Mouse (Mus musculus) v-Abl transformed pro-B cells (cell line): ENCODE measurements around the gene Mup4.
"Not testable (repeated sequence)": the region's sequence is repeated elsewhere in the genome, so short reads cannot be mapped to it uniquely, and the experiment has no call there.

Experiments used
- in situ Hi-C, 2 experiments: fragments of 400-800 bp; cut with MboI; formaldehyde crosslinking; loops; one replicate each; pipeline ENCODE4 v1.15.1; 2025; ENCODE audit not compliant: unreplicated experiment in 2 of 2

Mup4 gene

DNA sequence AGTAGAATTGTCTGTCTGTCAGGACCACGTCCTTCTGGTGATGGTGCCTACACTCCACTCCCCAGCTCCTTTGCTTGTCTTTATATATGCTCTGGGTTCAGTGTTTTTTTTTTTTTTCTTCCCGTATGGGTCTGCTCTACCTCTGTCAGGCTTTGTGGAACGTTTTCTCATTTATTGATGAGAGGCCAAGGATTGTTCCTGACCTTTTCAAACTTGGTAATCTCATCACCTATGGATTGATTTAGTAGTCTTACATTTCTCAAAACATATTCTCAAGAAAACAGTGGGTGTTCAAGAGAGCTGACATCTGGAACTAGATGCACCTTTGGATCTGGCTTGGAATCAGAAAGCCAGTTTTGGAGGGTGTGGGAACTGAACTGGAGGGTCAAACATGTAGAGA, at the start of gene Mup4:
Gene Mup4 (minus strand): TSS at position 101 of the 400 bp plus-strand sequence.
- in situ Hi-C loops = no loop called here

DNA sequence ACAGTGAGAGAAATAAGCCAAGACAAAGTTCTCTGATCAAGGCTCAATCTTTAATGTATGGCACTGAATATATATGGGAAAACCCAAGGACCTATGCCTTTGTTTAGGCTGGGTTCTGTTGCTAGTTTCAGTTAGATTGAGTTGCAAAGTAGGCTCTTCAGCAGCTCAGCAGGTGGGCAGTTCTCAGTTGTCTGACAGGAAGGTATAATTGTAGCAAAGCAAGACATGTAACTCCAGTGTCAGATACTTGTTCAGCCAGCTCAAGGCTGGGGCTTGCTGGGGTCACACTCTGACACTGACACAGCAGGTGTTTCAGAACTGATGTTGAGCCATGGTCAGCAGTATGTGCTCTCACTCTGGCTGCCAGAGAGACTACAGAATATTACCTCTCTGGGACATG, 37.4 kb upstream of the Mup4 start:
- in situ Hi-C loops = not testable (repeated sequence)

DNA sequence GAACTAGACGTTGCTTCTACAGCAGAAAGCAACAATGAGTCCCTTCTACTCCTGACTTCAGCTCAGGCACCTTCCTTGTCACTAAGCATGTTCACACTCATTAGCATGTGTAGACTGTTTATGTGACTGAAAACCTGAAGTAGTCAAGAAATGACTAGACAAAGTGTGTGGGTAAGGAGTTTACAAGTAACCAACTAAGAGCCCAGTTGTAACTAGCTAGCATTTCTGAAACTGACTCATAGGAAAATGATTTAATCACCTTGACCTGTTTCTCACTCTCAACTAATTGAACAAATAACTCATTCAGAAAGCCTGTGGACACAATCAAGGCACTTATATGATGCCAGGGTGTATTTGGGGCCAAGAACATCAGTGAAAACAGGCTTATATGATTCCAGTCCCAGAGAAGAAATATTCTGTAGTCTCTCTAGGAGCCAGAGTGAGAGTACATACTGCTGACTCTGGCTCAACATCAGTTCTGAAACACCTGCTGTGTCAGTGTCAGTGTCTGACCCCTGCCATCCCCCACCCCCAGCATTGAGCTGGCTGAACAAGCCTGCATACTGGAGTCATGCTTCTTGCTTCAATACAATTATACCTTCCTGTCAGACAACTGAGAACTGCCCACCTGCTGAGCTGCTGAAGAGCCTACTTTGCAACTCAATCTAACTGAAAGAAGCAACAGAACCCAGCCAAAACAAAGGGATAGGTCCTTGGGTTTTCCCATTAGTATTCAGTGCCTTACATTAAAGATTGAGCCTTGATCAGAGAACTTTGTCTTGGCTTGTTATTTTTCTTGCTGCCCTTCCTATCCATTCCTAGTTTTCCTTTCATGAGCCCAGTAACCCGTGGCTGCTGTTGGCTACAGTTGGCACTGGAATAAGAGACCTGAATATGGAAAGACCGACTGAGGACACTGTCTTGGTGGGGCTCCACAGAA, 3.2 kb upstream of the Mup4 start, which contains the start of gene Mup6:
Gene Mup6 (plus strand): TSS at position 890 of the 940 bp plus-strand sequence.
- in situ Hi-C loops = no loop called here

DNA sequence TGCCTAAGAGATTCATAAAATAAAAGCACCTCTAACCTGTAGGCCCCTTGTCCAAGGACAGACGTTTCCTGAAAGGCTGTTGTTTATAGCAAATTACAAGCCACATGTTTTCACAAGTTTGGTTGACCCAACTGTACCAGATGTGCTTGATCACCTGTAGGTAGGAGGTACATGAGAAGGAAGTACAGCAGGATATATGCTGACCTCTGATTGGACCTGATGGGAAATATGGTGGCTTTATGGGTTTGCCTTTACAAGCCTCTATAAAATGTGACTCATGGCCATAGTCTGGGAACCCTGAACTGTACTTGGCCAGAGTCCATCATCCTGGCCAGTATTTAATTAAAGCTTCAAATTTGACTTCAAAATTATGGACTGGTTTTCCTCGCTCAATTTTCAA, 23.0 kb downstream of the Mup4 start:
- in situ Hi-C loops = no loop called here

DNA sequence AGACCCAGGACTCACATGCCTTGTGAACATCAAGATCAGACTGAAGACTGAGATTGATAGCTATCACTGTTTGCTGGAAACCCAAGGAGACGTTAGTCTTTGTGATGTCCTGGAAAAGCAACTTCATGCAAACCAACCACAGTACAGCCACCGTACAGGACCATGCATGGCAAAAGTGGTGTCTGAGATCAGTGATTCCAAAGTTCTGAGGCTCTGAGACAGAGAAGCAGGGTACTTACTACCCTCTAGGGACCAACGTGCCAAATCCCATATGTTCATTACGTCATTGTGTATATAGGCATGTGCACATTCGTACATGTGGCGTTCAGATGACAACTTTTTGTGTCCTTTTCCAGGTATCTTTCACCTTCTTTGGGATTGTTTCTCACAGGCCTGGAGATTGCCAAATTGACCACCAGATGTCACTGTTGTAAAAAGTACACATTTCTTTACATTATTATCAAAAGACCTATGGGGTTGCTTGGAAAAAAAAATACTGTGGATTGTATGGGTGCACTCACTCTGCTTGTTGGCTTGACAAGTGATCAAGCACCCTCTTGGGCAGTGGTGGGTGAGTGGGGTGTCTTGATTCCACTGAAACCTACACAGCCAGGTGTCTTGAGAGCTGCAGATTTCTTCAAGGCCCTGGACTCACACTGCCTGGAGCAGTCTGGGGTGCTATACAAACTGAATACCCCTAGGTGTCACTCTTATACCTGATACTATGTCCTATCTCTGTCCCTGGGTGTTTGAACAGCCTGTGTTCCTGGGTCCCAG, 27.8 kb downstream of the Mup4 start:
- in situ Hi-C loops = no loop called here

DNA sequence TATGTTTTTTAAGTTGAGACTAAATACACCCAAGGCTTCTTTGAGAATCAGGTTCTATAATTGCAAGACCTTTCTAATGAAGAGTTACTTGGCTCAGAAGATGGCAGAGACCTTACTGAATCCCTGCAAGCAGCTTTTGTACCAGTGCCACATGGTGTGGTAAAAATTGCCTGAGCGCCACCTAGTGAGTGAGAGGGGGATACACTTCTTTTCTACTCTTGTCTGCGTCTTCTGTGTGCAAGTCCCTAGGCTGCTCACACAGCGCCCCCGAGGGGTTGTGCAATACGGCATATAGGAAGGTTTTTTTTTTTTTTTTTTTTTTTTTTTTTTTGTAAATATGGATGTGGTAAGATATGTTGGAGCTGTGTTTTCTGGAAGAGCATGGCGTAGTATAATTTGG, 32.2 kb downstream of the Mup4 start:
- in situ Hi-C loops = loop anchor here (5.0 to 10.0 kb wide), 4 partner anchors 136 to 316 kb away; no protein-coding TSS in a partner anchor

DNA sequence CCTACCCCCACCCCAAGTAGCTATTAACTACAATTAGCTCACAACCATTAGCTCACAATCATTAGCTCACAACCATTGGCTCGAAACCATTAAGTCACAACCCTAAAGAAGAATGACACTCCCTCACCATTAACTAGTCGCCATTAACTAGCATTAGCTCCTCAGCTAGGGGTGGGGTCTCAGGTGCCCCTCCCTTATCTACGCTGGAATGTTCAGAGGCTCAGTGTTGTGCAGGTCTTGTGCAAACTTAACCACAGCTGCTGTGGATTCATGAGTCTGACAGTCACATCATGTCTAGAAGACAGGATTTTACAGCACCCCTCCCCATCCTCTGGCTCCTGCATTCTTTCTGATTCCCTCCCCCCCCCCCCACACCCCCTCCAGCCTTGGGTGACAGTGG, 32.8 kb downstream of the Mup4 start:
- in situ Hi-C loops = loop anchor here (5.0 to 10.0 kb wide), 4 partner anchors 135 to 315 kb away; no protein-coding TSS in a partner anchor

DNA sequence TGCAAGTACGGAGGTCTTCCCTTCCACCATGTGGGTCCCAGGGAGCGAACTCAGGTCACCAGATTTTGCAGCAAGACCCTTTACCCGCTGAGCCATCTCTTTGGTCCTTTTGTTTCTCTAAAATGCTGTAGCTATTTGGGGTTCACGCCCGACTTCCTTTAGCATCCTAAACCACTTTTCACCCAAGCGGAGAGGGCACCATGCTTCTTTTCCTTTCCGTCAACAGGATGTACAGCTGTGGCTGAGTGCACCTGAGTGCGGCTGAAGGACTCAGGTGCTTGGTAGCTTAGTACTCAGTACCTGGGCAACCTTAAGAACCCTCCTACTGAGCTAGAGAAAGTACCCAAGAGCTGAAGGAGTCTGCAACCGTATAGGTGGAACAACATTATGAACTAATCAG, 35.4 kb downstream of the Mup4 start:
- in situ Hi-C loops = loop anchor here (5.0 to 10.0 kb wide), 4 partner anchors 133 to 313 kb away; no protein-coding TSS in a partner anchor

DNA sequence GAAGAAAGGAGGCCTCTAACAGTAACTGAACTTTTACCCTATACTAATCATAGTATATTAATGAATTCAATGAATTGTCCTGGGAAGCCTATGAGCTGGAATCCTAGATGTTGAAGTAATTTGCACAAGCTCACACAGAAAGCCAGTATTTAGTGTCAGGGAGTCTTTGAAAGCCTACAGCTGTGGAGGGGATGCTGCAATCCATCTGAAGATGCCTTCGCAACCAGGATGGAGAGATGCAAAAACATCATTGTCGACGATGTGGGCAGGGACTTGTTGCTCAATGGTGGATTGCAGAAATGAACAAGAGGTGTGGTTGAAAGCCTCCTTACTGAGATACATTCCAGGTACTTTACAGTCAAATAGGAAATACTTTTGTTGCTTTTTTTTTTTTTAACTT, 42.5 kb downstream of the Mup4 start:
- in situ Hi-C loops = no loop called here

DNA sequence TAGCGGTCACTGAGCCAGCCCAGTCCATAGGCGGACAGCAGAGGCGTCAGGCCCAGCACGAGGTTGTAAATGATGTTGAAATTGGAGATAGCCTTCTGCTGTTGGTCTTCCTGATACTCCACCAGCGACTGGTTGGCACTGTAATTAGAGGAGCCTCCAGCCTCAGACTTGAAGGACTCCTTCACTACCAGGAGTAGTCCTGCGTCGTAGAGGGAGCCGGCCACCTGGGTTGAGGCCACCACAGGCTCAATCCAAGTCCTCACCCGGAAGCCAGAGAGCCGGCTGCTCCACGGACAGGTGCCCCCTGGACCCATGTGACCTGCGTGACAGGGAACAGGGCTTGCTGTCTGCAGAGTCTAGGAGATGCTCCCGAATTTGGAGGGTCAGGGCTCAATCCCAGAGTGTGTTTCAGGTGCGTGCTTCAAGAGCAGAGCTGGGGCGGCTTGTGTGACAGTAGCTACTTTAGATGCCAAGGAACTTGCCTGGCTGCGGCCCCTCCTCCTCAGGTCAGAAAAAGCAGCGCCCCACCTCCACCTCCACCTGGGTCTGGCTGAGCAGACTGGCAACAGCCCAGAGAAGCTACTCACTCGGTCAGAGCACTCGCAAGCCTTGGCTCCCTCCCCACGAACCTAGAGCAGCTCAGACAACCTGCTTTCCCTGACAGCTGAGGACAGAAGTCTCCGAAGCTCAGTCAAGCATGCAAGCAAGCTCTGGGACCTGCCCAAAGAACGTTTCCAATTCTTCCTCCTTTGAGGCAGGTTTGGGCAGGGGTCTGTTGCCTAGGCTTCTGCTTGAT, 45.7 kb downstream of the Mup4 start, which contains the start of gene Slc46a2:
Gene Slc46a2 (minus strand): TSS at position 449 of the 796 bp plus-strand sequence.
- in situ Hi-C loops = loop anchor here in 1 of 2 experiments (5.0 kb wide), 1 partner anchor 38 kb away; no protein-coding TSS in a partner anchor

DNA sequence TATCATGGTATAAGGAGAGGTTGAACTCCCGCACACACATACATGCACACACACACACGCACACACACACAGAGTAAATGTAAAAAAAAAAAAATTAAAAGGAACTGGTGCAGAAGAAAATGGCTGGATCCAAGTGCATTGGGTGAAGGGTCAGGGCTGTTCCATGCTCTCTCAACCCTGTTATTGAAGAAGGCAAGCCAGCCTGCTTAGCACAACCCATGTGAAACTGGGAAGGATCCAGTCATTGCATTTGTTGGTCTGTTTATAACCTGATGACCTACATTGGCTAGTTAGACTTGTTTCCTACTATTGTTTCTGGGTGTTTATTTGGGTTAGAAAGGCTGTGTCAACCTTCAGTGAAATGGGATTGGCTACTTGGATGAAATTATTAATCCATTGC, 51.7 kb downstream of the Mup4 start:
- in situ Hi-C loops = no loop called here

DNA sequence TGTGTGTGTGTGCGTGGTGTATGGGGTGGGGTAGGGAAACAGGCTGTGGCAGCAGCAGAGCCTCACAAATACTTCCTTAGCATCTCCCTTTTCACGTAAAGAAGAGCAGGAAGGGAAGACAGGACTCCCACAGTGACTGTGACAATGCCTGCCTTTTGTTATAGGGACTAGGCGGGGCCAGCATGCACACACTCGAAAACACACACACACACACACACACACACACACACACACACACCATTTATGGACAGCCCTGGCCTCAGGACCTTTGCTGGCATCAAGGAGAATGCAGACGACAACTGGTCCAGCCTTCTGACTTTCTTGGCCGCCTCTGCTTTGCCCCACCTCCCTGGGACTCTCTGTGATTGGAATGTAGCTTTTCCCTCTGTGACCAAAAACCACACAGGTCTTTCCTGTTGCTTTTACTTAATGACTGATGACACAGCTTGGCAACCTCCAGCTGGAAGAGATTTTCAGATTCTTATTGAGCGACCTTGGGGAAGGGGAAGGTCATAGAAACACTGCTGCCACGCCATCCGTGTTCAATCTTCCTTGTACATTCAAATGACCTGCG, 52.8 kb downstream of the Mup4 start:
- in situ Hi-C loops = no loop called here

DNA sequence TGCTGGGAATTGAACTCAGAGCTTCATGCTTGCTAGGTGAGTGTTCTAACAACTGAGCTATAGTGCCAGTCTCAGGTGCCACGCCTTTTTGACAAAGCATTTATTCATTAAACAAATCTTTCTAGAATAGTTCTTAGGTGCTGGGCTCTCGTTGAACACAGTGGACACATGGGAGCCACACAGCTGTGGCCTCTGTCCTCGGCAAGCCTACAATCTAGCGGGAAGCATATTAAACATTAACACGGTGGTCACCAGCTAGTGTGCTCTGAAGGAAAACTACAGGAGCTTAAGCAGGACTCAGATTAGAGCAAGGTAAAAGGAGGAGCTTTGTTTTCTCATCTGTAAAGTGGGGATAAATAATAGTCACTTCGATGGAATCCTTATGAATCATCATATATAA, 53.4 kb downstream of the Mup4 start:
- in situ Hi-C loops = no loop called here
